Mouse (Mus musculus) mesoderm, embryonic 11.5 days (tissue): ENCODE measurements around the gene Map3k7.

Experiments
- DNase-seq: peaks from one replicate; pipeline ENCODE4 v3.0.0-alpha.2; 2012; ENCODE audit warnings: low read depth, low spot score

Map3k7 gene

GRCm38 (mm10) chr4:31963354-31964193 is at the start of gene Map3k7:
Map3k7 (plus strand) TSS chr4:31964097.
- DNase-seq, result peak; percentile 96

DNA sequence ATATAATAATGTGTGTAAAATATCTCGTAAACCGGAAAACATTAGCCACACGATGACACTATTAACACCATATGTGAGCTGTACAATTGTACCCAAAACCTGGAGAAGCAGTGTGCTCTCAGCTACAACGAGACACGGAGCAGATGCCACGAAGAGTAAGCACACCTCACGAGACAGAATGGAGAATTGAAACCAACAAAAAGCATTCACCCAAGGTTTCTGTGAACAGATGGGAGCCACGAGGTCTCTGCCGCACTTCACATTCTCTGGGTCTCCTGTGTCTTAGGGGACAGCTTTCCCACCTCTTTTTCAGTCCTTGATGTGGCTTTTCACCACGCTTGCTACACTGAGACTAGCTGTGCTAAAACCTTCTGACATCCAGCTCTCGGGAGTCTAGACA is 48.8 kb upstream of the Map3k7 start:
- no peak for DNase-seq

- no peak for DNase-seq
Measured at GRCm38 (mm10) chr4:31918717-31919116, 45.2 kb upstream of the Map3k7 start.

GRCm38 (mm10) chr4:31922215-31922614 is 41.7 kb upstream of the Map3k7 start:
- no peak for DNase-seq

DNA sequence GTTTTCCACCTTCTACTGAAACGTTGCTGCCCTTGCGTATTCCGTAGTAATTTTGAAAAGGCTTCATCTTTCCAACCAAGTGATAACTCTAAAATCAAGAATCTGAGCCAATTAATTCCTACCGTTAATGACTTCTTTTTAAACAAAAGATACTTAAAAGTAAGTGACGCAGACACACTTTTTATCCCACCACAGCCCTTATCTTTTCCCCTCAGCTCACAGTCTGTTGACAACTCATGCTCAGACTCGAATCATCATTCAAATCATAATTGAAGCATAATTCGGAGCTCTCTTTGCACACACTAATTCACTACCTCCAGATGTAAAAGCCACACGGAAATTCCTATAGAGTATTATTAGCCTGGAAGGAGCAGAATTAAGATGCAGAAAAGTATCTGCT is 40.5 kb upstream of the Map3k7 start:
- no peak for DNase-seq

DNA sequence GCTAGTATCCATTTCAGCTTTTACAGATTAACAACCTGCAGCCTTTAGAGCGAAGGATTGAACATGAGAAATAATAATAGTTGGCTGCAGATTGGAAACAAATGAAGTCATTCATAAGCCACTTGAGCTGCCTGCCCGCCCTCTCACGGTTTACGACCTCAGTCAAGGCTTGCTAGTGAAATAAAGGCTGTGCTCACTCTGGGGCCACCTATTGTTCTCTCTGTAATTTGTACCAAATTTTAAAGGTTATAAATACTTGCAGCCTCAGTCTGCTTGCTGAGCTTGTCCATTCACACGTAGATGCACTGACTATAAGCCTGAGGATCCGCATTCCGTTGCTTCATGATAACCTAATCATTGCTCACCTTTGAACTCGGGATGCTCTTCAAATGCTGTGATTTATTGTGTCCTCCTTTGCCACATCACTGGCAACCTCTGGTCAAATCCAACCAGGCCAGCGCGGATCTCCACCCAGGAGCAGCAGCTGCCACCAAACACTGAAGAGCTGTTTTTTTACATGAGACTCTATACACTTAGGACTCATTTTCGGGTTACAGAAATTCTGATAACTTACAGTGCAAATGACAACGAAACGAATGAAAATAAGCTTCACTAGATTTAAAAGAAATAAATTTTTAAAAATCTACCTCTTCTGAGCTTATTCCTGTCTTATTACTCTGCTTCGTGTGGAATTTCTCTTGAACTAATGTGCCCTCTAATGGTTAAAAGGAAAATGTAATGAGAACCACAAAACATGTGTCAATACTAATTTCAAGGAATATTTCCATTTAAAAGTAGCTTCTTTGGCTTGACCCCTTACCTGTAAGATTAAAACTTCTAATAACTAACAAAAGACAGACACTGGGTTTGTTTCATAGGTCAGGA is 39.4 kb upstream of the Map3k7 start:
- peak; percentile 72 for DNase-seq

DNA sequence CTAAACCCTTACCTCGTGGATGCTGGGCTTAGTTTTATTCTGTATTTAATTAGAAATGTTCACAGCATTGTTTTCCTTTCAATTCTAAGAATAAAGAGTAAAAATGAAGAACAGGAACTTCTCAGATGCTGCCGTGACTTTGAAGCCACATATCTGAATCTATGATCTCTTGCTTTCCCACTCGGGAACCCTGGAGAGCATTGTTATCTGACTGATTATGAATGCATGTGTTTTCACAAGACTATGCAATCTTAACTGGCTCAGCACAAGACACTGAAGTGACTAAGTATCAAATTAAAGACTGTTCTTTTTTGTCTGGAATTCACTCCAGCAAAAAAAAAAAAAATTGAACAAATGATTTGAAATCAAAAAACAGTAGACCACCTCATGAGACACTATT is 30.7 kb upstream of the Map3k7 start:
- no peak for DNase-seq

GRCm38 (mm10) chr4:31935831-31936306 is 28.0 kb upstream of the Map3k7 start:
- no peak for DNase-seq

DNA sequence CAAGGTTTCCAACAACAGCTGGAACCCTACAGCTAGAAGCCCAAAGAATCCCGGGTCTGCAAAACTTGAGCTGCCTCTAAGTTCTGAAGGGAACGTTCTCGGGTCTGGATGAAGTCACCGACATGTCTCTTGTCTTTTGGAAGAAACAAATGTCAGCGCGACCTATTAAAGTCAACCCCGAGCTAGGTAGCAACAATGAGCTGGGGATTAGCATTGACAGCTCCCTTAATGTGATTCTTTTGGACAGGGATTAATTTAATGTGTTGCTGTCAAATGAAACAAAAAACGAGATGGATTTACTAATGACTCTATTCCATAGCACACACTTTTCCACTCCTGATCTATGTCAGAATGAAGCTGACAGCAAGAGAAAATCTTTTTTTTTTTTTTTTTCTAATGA is 27.5 kb upstream of the Map3k7 start:
- peak; percentile 48 for DNase-seq

- peak; percentile 36 for DNase-seq
Measured at GRCm38 (mm10) chr4:31936911-31937375, 27.0 kb upstream of the Map3k7 start.

DNA sequence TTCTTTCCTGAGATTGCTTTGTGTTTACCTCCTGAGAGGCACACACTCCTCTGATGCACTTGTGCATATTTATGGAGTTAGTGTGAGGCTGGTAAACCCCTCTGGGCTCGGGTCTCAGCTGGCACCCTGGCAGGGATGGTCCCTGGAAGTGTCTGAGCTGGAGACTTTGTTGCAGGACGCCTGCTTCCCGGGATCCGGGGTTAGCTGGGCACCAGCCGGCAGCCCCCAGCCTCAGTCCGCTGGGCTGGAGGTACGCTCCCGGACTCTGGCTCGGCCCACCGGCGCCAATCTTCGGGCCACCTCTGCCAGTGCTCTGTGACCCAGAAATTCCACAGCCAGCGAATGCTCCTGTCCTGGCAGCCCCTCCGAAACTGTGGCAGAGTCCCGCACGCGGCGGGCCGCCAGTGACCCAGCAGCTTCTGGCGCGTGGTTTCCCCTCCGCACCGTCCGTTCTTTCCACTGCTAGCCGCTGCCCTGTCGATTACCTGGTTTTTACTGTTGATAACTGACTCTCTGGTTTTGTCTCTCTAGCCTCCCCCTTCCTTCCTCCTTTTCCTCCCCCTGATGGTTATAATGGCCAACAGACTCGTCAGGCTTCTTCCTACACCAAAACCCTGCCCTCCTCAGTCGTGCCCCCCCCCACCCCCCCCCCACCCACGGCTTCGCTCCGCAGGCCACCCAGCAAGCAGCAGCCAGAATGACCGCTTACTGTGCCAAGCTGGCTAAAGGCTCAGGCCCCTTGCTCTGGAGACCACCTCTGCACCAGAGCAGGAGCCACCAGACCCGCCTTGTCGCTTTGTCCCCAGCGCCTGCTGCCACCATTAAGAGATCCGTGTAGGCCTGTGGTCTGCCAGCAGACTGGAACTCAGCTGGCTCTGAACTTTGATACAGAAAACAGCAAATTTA is 26.3 kb upstream of the Map3k7 start:
- DNase-seq, result peak; percentile 43

DNA sequence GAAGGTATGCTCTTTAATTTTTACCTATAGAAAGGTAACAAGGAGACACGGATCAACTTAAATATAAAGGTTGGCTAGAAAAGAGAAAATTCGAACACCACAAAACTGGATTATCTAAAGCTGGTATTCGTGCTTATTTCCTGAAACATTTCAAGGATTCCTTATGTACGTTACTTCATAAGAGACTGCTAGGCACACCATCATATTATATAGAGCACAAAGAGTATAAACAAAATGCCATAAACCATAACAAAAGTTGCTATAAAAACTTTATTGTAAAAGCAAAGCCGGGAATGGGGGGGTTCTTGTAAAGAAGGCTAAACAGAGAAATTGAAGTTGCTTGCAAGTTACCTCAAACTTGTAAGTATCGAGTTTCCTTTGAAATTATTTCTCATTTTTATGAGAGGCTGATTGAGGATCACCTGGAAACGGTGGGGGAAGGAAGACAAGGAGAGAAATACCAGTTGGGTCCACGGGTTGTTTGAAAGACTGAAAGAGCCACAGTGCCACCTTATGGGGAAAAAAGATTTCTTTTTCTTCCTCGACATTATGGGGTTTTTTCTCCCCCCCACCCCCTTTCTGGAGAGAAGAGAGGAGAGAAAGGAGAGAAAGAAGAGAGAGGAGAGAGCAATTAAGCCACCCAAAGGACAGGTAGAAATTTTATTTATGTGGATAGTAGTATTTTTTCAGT is 25.3 kb upstream of the Map3k7 start:
- peak; percentile 75 for DNase-seq

- no peak for DNase-seq
Measured at GRCm38 (mm10) chr4:31941616-31942015, 22.3 kb upstream of the Map3k7 start.

GRCm38 (mm10) chr4:31943045-31943444 is 20.9 kb upstream of the Map3k7 start:
- DNase-seq, result no peak

GRCm38 (mm10) chr4:31964194-31964875 is 438 bp downstream of the Map3k7 start:
- peak; percentile 4 for DNase-seq

DNA sequence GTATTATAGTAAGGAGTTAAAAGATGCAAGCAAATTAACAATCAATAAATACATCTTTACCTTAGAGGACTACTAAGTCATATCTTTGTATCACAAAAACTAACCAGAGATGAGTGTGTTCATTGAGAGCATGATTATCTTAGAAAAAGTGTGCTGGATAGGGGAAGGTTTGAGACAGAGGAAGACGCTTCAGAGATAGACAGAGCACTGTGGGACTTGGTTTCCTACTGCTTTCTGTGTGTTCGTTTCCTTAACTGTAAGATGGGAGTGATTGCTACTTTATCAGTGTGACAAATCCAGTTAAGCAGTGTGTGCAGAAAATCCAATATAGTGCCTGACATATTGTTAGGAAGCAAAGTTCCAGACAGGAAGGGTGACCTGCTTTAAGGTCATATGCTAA is 1.3 kb downstream of the Map3k7 start:
- DNase-seq, result no peak

DNA sequence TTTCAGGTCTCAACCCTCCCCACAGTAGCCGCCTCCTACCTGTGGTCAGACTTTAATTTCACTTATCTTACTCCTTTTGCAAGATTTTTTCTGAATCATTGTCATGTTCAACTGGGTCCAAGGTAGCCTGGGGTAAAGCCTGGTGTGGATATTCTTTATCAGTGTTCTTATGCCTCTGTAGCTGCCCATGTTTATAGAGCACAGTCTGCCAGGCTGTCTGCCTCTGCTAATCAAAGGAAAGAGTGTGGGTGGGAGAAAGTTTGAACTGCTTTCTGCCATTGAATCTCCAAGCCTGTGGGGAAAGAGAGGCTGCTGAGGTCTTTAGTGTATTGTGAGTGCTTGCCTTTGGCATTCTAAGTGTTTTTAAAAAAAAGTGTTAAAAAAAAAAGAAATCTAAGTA is 7.5 kb downstream of the Map3k7 start:
- DNase-seq, result no peak

GRCm38 (mm10) chr4:31972181-31972580 is 8.3 kb downstream of the Map3k7 start:
- no peak for DNase-seq

- no peak for DNase-seq
Measured at GRCm38 (mm10) chr4:31975260-31975950, 11.5 kb downstream of the Map3k7 start.

GRCm38 (mm10) chr4:31981863-31982262 is 18.0 kb downstream of the Map3k7 start:
- DNase-seq, result no peak
